Mouse (Mus musculus): ENCODE results near the gene Col1a2.

Col1a2 gene

DNA sequence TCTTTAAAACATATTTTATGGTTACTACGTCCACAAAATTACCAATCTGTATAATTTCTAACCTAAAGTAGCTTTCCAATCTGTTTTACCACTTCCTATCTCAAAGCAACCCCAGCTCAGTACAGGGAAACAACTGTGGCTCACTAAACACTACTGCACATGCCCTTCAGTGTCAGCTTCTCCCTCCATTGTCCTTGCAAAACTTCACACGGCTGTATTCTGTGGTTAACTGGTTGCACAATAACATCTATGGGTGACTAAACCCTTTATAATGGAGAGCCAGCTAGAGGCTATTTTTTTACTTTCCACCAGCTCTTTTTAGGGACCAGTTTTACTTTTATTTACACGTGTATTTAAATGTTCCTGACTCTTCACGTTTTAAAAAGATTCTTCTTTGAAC is 83.3 kb downstream of the Col1a2 start:
- DNase-seq (ENCODE audit: low spot score) = no peak

- DNase-seq (ENCODE audit: low spot score) = no peak
Measured at GRCm38 (mm10) chr6:4588722-4589121, 84.1 kb downstream of the Col1a2 start.

GRCm38 (mm10) chr6:4590089-4590488 is 85.5 kb downstream of the Col1a2 start:
- DNase-seq (ENCODE audit: low spot score) = no peak

All from T-cell, adult 2 months (primary cell).